Mouse (Mus musculus): ENCODE results near the gene Sycp3.

DNA sequence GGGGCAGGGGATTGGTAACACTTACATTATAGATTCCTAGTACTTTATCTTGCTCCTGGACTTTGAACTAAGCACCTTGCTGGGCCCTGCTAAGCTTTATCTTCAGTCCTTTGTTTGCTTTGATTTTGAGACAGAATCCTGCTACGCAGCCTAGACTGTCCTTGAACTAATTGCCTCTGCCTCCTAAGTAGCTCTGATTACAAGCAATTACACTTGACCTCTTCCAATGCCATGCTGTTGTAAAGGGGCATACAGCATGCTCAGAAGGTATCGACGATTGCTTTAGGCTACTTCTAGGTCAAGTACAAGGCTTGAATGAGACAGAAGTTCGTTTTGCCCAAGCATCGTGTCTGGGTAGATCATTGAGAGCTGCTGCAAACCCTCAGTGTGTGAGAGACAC is 45.9 kb downstream of the Sycp3 start:
- TF ChIP-seq CTCF (IDR thresholded peaks at IDR 0.05; ENCODE audit: low read depth) (no peak), EP300 (IDR thresholded peaks at IDR 0.05; ENCODE audit: low read depth) (no peak)
